Mouse (Mus musculus) midbrain, embryonic 14.5 days (tissue): ENCODE results near the gene Slc44a4. TPM values are rescaled to one million over a fixed set of nuclear protein-coding genes. Genes with fewer than 3 reads are reported as not detected.

Experiments
- ATAC-seq: fragments of 200-750 bp; cut with Nextera tagmentation; 2 replicates; pipeline ENCODE4 v1.8.0; 2017; ENCODE audit warnings: moderate number of reproducible peaks, moderate library complexity; ENCODE audit not compliant: low FRiP score, low TSS enrichment
- DNase-seq: peaks from one replicate; pipeline ENCODE4 v3.0.0-alpha.2; 2015
- H3K27ac ChIP-seq: fragments of 300-500 bp; sonication (generic); replicated peaks from 2 replicates; pipeline ENCODE4 v1.5.1; 2014; ENCODE audit warnings: mild to moderate bottlenecking, low read depth, low read length, moderate library complexity
- H3K27me3 ChIP-seq: fragments of 300-500 bp; sonication (generic); 2 replicates; pipeline ENCODE4 v1.6.1; 2014; ENCODE audit warnings: low read length, control low read depth, mixed read lengths; ENCODE audit not compliant: control insufficient read depth, insufficient read depth
- H3K36me3 ChIP-seq: fragments of 300-500 bp; sonication (generic); 2 replicates; pipeline ENCODE4 v1.6.1; 2014; ENCODE audit warnings: low read length, control low read depth; ENCODE audit not compliant: control insufficient read depth, insufficient read depth
- H3K4me1 ChIP-seq: fragments of 300-500 bp; sonication (generic); 2 replicates; pipeline ENCODE4 v1.6.1; 2014; ENCODE audit warnings: mild to moderate bottlenecking, antibody characterized with exemption, low read length, control low read depth; ENCODE audit not compliant: control insufficient read depth, insufficient read depth
- H3K4me2 ChIP-seq: fragments of 300-500 bp; sonication (generic); 2 replicates; pipeline ENCODE4 v1.6.1; 2014; ENCODE audit warnings: mild to moderate bottlenecking, low read length, moderate library complexity
- H3K4me3 ChIP-seq: fragments of 300-500 bp; sonication (generic); replicated peaks from 2 replicates; pipeline ENCODE4 v1.5.1; 2014; ENCODE audit warnings: low read depth, low read length
- H3K9ac ChIP-seq: fragments of 300-500 bp; sonication (generic); replicated peaks from 2 replicates; pipeline ENCODE4 v1.6.1; 2014; ENCODE audit warnings: mild to moderate bottlenecking, low read length, moderate library complexity
- H3K9me3 ChIP-seq: fragments of 300-500 bp; sonication (generic); 2 replicates; pipeline ENCODE4 v1.6.1; 2016; ENCODE audit warnings: low read length, control low read depth, mixed read lengths; ENCODE audit not compliant: control insufficient read depth
- WGBS: fragments of 180-500 bp; shearing (Covaris S2); extraction: QIAGEN DNeasy Blood & Tissue Kit; methylation state at CpG from one replicate; pipeline ENCODE4 v1.1.7; 2014; 5-methylcytosine and 5-hydroxymethylcytosine counted together
- polyA plus RNA-seq: library from polyadenylated mRNA; unstranded; fragments of >200 nt; fragmentation: Nextera tagmentation; extraction: Ambion mirVana; gene quantifications from 2 replicates; pipeline ENCODE4 v1.2.1, GENCODE M21; 2014

The Slc44a4 gene
- polyA plus RNA-seq, 1 experiment from 2014 or later, result not detected

DNA sequence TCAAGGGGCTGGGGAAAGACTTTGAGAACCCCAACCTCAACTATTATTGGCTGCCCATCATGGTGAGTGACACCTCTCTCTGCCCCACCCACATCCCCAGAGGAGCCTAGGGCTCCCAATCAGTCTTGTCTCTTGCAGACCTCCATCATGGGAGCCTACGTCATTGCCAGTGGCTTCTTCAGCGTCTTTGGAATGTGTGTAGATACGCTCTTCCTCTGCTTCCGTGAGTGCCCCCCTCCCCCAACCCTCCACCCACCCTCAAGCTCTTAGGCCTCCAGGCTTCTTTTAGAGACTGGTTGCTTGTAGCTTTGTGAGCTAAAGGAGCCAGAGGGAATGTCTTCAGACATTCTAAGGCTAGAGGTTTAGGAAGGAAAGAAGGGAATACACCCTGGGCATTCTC lies 14.6 kb downstream of the Slc44a4 start:
- no peak for DNase-seq
- WGBS, result 74% methylated on average over 4 of the region's 4 CpGs
- Histone ChIP-seq H3K4me2 (no peak overlapping the region), H3K27ac (no peak overlapping the region), H3K4me3 (no peak overlapping the region), H3K4me1 (peaks cover 11% of the 10 kb centered on the region), H3K27me3 (no peaks in the 10 kb centered on the region), H3K9ac (no peak overlapping the region), H3K9me3 (no peaks in the 10 kb centered on the region), H3K36me3 (peaks cover 11% of the 10 kb centered on the region; the same call in 1 of the 2 replicates)
- ATAC-seq, result no peak

- peak within 1 kb of the TSS; percentile 82 for H3K4me3 ChIP-seq
- ATAC-seq, result peak; percentile 96
- peak within 1 kb of the TSS; percentile 54 for H3K27ac ChIP-seq
- H3K9ac ChIP-seq, result peak within 1 kb of the TSS; percentile 80
- H3K36me3 ChIP-seq, result peaks cover 30% of the 10 kb centered on the region
- peak; percentile 99 for DNase-seq
- peak within 1 kb of the TSS; percentile 97 for H3K4me2 ChIP-seq
- H3K9me3 ChIP-seq, result no peaks in the 10 kb centered on the region
- H3K4me1 ChIP-seq, result peaks cover 11% of the 10 kb centered on the region
- H3K27me3 ChIP-seq, result no peaks in the 10 kb centered on the region
- under 1% methylated on average over 38 of the region's 38 CpGs for WGBS
Observed at GRCm38 (mm10) chr17:34931061-34931734, 16.9 kb downstream of the Slc44a4 start, which contains the start of gene Neu1. TSS of gene Neu1 (plus strand) at chr17:34931253.

DNA sequence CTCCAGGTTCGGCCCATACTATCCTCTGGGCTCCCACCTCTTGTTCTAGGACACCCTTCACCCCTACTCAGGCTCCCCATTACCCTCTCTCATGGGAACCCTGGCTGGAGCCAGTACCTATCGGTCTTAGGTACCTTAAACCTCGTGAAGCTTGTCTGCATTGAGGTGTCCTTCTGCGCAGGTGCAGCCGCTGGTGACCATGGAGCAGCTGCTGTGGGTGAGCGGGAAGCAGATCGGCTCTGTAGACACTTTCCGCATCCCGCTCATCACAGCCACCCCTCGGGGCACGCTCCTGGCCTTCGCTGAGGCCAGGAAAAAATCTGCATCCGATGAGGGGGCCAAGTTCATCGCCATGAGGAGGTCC lies 17.5 kb downstream of the Slc44a4 start:
- peaks cover 11% of the 10 kb centered on the region for H3K4me1 ChIP-seq
- H3K27me3 ChIP-seq, result no peaks in the 10 kb centered on the region
- ATAC-seq (no peak; the same call in 1 of the 2 replicates), DNase-seq (peak; percentile 63)
- no peaks in the 10 kb centered on the region for H3K9me3 ChIP-seq
- 12% methylated on average over 14 of the region's 14 CpGs for WGBS
- H3K9ac ChIP-seq, result peak overlapping the region; percentile 80
- H3K27ac ChIP-seq, result peak overlapping the region; percentile 54
- peak overlapping the region; percentile 82 for H3K4me3 ChIP-seq
- peak overlapping the region; percentile 97 for H3K4me2 ChIP-seq
- H3K36me3 ChIP-seq, result peaks cover 30% of the 10 kb centered on the region

- Histone ChIP-seq H3K4me1 (peaks cover 11% of the 10 kb centered on the region), H3K9ac (peak overlapping the region; percentile 80), H3K27me3 (no peaks in the 10 kb centered on the region), H3K4me3 (peak overlapping the region; percentile 82), H3K36me3 (peaks cover 30% of the 10 kb centered on the region), H3K27ac (no peak overlapping the region), H3K4me2 (peak overlapping the region; percentile 97), H3K9me3 (no peaks in the 10 kb centered on the region)
- 96% methylated on average over 8 of the region's 8 CpGs for WGBS
- ATAC-seq (no peak), DNase-seq (no peak)
Observed at GRCm38 (mm10) chr17:34932287-34932686, 18.0 kb downstream of the Slc44a4 start.

GRCm38 (mm10) chr17:34934031-34934430 lies 19.8 kb downstream of the Slc44a4 start:
- Histone ChIP-seq H3K36me3 (peaks cover 30% of the 10 kb centered on the region), H3K4me3 (no peak overlapping the region), H3K4me2 (no peak overlapping the region), H3K9me3 (no peaks in the 10 kb centered on the region), H3K4me1 (peaks cover 11% of the 10 kb centered on the region), H3K27me3 (no peaks in the 10 kb centered on the region), H3K27ac (no peak overlapping the region), H3K9ac (no peak overlapping the region)
- DNase-seq (no peak), ATAC-seq (no peak)
- WGBS, result 64% methylated on average over 24 of the region's 24 CpGs

DNA sequence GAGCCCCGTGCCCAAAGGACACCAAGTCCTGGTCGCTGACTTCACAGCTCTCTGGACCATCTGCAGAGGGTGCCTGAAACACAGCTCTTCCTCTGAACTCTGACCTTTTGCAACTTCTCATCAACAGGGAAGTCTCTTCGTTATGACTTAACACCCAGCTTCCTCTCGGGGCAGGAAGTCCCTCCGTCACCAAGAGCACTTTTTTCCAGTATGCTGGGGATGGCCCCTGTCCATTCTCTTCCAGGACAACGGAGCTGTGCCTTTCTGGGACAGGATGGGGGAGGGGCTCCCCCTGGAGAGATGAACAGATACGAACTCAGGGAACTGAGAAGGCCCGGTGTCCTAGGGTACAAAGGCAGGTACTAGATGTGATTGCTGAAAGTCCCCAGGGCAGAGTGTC lies 20.6 kb downstream of the Slc44a4 start:
- 63% methylated on average over 8 of the region's 8 CpGs for WGBS

DNA sequence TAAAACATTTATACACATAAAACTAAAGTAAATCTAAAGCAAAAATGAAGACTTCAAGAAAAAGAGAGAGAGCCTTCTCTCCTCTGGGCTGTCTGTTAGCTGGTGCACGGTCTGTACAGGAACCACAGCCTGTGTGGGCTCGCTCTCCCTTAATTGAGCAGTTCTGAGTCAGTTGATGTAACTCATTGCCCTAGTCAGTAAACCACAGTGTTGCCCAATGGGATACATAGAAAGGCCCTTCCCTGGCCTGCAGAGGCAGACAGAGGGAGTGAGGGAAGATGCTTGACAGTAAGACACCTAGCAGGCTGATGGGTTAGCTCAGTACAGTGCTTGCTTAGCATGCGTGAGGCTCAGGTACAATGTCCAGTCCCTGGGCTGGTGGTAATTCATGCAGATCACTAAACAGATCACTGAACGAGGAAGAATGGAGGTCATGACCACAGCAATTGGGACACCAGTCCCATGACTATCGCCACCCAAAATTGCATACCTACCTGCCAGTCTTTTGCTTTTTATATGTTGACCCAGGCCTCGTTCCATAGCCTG lies 23.8 kb downstream of the Slc44a4 start:
- Histone ChIP-seq H3K27ac (no peak overlapping the region), H3K9me3 (no peaks in the 10 kb centered on the region), H3K4me1 (0 out of 2 replicates have a peak, but pooled peaks cover 4% of the 10 kb centered on the region), H3K4me3 (no peak overlapping the region), H3K36me3 (peaks cover 26% of the 10 kb centered on the region), H3K27me3 (no peaks in the 10 kb centered on the region), H3K9ac (no peak overlapping the region), H3K4me2 (no peak overlapping the region)
- 87% methylated on average over 6 of the region's 6 CpGs for WGBS
- DNase-seq (no peak), ATAC-seq (no peak)

More for the DNA sequence above, 20.6 kb downstream of the Slc44a4 start:
- H3K36me3 ChIP-seq, result peaks cover 30% of the 10 kb centered on the region
- H3K9ac ChIP-seq, result no peak overlapping the region
- H3K27ac ChIP-seq, result no peak overlapping the region
- H3K4me2 ChIP-seq, result no peak overlapping the region
- H3K4me3 ChIP-seq, result no peak overlapping the region
- no peak for ATAC-seq
- no peak for DNase-seq
- no peaks in the 10 kb centered on the region for H3K9me3 ChIP-seq
- H3K4me1 ChIP-seq, result peaks cover 11% of the 10 kb centered on the region
- H3K27me3 ChIP-seq, result no peaks in the 10 kb centered on the region

- ATAC-seq (no peak), DNase-seq (peak; percentile 16)
- Histone ChIP-seq H3K9ac (0 out of 2 replicates have a peak overlapping the region, but pooled peaks have one; percentile 12), H3K27ac (peak overlapping the region; percentile 55; the same call in 1 of the 2 replicates), H3K4me1 (0 out of 2 replicates have a peak, but pooled peaks cover 4% of the 10 kb centered on the region), H3K9me3 (no peaks in the 10 kb centered on the region), H3K4me3 (no peak overlapping the region), H3K36me3 (no peaks in the 10 kb centered on the region), H3K27me3 (no peaks in the 10 kb centered on the region), H3K4me2 (peak overlapping the region; percentile 33)
- WGBS, result 5% methylated on average over 15 of the region's 15 CpGs
Observed at GRCm38 (mm10) chr17:34941344-34942041, 27.2 kb downstream of the Slc44a4 start.
